Mouse (Mus musculus) kidney, adult 2 months (tissue): ENCODE results near the gene Dmgdh.

ENCODE experiments used
- CTCF ChIP-seq: fragments of 200-500 bp; conservative IDR thresholded peaks from 2 replicates; pipeline ENCODE4 v1.5.1; 2011; ENCODE audit warnings: low read depth, mild to moderate bottlenecking, control low read depth, low read length, moderate library complexity, mixed read lengths; ENCODE audit not compliant: insufficient read depth, insufficient read length
- POLR2A ChIP-seq: fragments of 200-500 bp; IDR thresholded peaks from one replicate; pipeline ENCODE4 v1.6.1; 2011; ENCODE audit warnings: low read depth, low read length, control low read depth

- TF ChIP-seq POLR2A (no peak), CTCF (no peak)
These were observed 111.8 kb downstream of the Dmgdh start for GRCm38 (mm10) chr13:93786051-93786450.
